Mouse (Mus musculus) right cerebral cortex, postnatal 4 days (tissue): ENCODE results near the gene Taf7l.

ENCODE experiments used
- DNase-seq: peaks from one replicate; pipeline ENCODE4 v3.0.0-alpha.2; 2022

Gene Taf7l

GRCm38 (mm10) chrX:134476290-134476689 lies at the start of gene Taf7l:
Gene Taf7l, minus strand, starts transcription at chrX:134476490.
- DNase-seq: no peak

GRCm38 (mm10) chrX:134525260-134525659 lies 49.0 kb upstream of the Taf7l start:
- no peak for DNase-seq

DNA sequence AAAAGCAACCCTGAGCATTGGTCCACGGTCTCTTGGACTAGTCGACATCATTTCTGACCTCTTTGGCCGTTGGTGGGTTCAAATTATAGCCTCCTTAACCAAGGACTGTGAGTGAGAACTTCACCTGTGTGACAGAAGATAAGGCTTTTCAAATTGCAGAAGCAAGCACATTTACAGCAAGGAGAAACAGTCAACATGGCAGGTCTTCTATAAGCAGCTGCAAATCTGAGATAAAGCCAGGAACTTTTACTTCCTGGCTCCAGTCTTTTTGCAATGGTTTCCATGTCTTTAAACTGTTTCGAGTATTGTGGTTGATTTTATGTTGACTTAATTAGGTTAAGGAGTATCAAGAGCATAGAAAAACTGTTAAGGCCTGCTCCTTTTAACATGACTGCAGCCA lies 47.5 kb upstream of the Taf7l start:
- no peak for DNase-seq

DNA sequence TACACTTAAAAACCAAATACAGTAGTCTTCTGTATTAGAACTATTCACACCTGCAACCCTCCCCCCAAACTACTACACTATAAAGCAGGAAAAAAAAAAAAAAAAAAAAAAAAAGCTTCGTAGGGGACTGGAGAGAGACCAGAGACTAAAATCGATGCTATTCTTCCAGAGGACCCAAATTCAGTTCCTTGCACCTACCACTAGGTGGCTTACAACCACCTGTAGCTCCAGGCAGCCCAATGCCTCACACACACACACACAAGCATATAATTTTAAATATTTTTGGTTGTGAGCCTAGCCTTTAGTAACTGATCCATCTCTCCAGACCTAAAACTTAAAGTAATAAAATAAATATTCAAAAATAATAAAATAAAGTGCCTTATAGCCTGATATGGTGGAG lies 33.2 kb upstream of the Taf7l start:
- DNase-seq: no peak

- no peak for DNase-seq
These were observed 31.7 kb upstream of the Taf7l start for GRCm38 (mm10) chrX:134507977-134508376.

DNA sequence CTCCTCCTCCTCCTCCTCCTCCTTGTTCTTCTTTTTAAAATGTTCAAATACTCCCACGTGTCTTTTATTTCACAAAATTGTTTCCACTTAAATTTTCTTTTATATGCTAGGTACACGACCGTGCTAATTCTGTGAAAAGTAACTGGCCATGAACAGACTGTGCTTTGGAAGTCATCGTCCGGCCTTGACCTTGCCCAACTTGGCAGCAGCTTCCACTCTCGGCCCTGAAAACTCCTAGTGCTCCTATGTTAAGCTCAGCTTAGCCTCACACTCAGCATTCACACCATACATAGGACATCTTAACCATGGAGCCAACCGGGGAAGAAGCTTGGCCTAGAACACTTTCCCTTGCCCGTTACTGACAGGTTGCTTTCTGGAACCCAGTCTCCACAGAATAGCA lies 24.4 kb upstream of the Taf7l start:
- no peak for DNase-seq

GRCm38 (mm10) chrX:134481720-134482119 lies 5.4 kb upstream of the Taf7l start:
- DNase-seq: no peak

GRCm38 (mm10) chrX:134474988-134475710 lies 1.1 kb downstream of the Taf7l start:
- peak; percentile 3 for DNase-seq

DNA sequence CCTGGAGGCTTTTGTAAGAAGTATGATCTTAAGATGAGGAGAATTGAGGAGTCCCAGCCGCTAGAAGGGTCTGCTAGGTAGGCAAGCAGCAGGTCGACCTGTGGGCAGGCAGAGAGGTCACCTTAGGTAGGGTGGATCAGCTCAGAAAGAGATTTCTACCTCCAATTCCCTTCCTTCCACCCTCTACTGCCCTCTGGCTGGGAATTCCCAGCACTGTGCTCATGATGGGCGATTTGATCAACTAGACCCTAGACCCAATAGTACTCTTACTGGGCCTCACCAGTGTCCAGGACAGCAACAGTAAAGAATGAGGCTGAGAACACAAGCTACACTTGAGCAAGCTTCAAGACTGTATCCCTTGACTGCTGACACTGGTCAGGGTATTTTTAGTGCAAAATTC lies 49.0 kb downstream of the Taf7l start:
- DNase-seq: no peak

- no peak for DNase-seq
These were observed 49.5 kb downstream of the Taf7l start for GRCm38 (mm10) chrX:134426819-134427218.

DNA sequence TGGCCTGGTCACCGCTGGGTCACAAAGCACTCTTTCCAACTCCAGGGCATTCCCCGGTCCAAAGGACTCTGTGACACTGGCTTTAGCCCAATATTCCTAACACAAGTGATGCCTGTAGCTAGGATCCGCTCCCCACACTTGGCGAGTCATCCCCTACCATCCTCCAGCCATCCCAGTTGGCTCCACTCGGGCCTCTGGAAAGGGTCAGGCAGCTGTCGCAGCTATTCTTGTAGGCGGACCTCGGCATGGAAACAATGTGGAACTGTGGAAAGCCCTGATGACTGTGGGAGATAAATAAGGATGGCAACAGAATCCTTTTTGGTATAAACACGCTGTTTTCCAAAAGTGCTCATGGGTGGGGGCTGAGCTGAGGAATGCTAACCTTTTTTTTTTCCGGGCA lies 50.5 kb downstream of the Taf7l start:
- no peak for DNase-seq

GRCm38 (mm10) chrX:134424263-134424662 lies 52.0 kb downstream of the Taf7l start:
- DNase-seq: no peak

DNA sequence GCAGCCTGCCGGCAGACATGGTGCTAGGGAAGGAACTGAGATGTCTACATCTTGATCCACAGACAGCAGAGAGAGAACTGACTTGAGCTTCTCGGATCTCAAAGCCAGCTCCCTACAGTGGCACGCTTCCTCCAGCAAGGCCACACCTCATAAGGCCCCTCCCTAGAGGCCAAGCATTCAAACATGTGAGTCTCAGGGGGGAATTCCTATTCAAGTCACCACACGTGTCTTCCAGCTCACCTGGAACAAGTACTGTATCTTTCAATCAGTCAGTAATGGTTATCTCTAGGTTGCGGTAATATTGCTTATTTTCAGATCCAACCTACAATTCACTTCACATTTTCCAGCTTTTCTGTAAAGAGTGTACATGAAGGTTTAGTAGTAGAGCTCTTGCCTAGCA lies 56.2 kb downstream of the Taf7l start:
- DNase-seq: no peak

DNA sequence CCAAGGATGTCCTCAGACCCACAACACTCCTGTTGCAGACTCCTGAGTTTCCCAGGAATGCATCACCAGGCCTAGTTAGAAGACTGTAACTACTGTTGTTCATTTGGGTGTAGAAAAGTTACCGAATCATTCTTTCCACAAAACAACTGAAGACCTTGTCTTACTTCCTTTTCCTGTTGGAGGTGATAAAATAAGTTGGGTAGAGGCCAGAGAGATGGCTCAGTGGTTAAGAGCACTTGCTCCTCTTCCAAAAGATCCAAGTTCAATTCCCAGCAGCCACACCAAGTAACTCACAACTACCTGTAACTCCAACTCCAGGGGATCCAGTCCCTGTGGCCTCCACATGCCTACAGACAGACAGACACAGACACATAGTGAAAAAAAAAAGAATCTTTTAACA lies 64.2 kb downstream of the Taf7l start:
- DNase-seq: no peak
